15 mouse cellular contexts compared by ENCODE assay signal in the genomic region with DNA sequence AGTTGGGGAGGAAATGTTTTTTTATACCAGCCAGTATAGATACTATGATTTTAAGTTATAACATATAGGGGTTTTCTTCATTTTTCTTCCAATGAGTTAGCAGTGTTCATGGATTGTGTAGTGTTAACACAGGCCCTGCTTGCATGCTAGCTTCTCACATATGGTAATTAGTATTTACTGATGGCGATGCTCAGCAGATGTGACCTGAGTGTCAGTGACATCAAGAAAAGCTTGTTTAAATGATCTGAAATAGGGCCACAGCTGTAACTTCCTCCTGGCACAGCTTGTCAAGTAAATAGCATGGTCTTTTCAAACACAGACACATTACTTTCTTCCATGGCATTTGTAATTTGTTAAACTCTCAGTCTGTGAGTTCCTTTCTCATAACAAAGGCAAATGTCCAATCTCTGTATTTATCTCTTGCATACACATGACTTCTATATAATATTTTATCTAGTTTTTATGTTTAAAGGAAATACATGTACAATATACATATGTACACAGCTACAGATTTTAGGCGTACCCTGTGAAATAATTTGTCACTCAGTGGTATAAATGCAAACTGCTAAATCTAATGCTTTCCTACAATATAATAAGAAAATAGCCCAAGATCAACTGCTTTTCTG.
"Had no signal": no experiment of that assay in that cellular context is flagged by ENCODE, and none has a peak within 500 bp of the region (broad histone marks: within the 10 kb centered on the region; RNA-seq: fewer than 3 reads in every experiment).

No protein-coding gene starts in this region.

- H3K36me3 ChIP-seq: kidney, embryonic 15.5 days; limb, embryonic 13.5 days; liver, embryonic 15.5 days; midbrain, embryonic 10.5 days; neural tube, embryonic 15.5 days had no signal

- DNase-seq: kidney, adult 2 months; kidney, postnatal 14 days; left cerebral cortex, postnatal 4 days; lung, postnatal 14 days; right cerebral cortex, adult 18-20 months; right cerebral cortex, postnatal 25 days; thymus, postnatal 36 days had no signal

- H3K9me3 ChIP-seq: kidney, embryonic 15.5 days; limb, embryonic 13.5 days; liver, embryonic 15.5 days; midbrain, embryonic 10.5 days; neural tube, embryonic 15.5 days had no signal

- H3K4me2 ChIP-seq: kidney, embryonic 15.5 days; limb, embryonic 13.5 days; liver, embryonic 11.5 days; liver, embryonic 15.5 days; neural tube, embryonic 15.5 days had no signal

- H3K9ac ChIP-seq: kidney, embryonic 15.5 days; limb, embryonic 13.5 days; liver, embryonic 15.5 days; neural tube, embryonic 15.5 days had no signal

- H3K4me1 ChIP-seq: kidney, embryonic 15.5 days; limb, embryonic 13.5 days; liver, embryonic 15.5 days; midbrain, embryonic 10.5 days; neural tube, embryonic 15.5 days had no signal

- ATAC-seq: intestine, embryonic 16.5 days had no signal

- H3K27me3 ChIP-seq: kidney, embryonic 15.5 days; limb, embryonic 13.5 days; liver, embryonic 15.5 days; neural tube, embryonic 15.5 days had no signal

- H3K27ac ChIP-seq: kidney, embryonic 15.5 days; limb, embryonic 13.5 days; liver, embryonic 15.5 days; midbrain, embryonic 10.5 days; neural tube, embryonic 15.5 days had no signal

- H3K4me3 ChIP-seq: kidney, embryonic 15.5 days; limb, embryonic 13.5 days; liver, embryonic 15.5 days; midbrain, embryonic 10.5 days; myocyte; neural tube, embryonic 15.5 days had no signal
